Mouse (Mus musculus) ES-Bruce4 (cell line): ENCODE data around the gene Cadm4.

Source experiments
- CTCF ChIP-seq: IDR thresholded peaks from one replicate; pipeline ENCODE4 v1.8.1; 2011; ENCODE audit warnings: low read depth, low read length
- POLR2A ChIP-seq: IDR thresholded peaks from one replicate; pipeline ENCODE4 v1.8.1; 2011; ENCODE audit warnings: low read length; ENCODE audit not compliant: insufficient read depth

DNA sequence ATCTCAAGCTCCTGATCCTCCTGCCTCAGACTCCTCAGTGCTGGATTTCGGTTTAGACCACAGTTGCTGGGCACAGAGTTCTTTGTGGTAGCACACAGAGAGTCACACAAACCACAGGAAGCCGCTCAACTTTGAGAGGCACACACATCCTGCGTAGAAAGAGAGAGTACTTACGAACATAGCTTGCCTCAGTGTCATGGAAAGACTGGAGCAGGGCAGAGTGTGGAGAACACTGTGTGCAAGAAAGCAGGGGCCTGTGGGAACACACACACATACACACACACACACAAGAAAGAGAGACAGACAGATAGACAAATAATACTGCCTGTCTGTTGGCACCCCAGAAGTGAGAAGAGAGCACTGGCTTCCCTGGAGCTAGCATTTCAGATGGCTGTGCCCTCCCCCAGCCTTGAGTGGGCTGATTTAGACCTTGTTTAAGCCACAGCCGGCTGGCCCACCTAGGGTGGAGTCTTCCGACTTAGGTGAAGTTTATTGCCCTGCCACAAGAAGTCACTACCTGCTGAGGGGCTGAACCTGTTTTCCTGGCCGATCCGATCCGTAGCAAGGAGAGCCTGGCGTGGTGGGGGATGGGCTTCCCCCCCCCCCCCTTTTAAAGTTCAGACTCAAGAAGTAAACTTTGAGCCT, 24.0 kb upstream of the Cadm4 start:
- no peak for TF ChIP-seq CTCF
- no peak for TF ChIP-seq POLR2A
